ENCODE assay signal across 16 mouse cellular contexts in the genomic region with DNA sequence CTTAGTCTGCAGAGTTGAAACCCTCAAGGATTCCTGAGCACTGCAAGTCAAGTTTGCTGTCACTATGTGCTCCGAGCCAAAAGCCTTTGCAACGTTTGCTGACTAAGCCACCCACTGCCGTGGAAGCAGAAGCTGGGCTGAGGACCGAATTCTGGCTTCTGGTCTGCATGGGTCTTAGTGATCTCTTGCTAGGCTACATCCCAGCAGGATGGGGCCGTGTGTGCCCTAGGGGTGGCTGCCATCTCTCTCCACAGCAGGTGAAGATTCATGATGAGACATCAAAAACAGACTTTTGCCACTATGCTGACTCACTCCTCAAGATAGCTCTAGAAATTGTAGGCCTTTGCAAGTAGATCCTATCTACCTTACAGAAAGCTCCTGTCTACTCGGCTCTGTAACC.
DNase-seq lines count a peak whose midpoint lies in the region; ATAC-seq and TF ChIP-seq lines count a peak whose summit lies in the region.
"Had no signal": no experiment of that assay in that cellular context is flagged by ENCODE, and none has a peak within 500 bp of the region (broad histone marks: within the 10 kb centered on the region; RNA-seq: fewer than 3 reads in every experiment).

No protein-coding gene starts in this region.

- peaks cover 13% of the 10 kb centered on the region for H3K4me1 ChIP-seq in kidney, adult 2 months (ENCODE audit: control insufficient read depth, insufficient read depth, low read length)
- peaks cover 10% of the 10 kb centered on the region for H3K4me1 ChIP-seq in embryonic facial prominence, embryonic 15.5 days
- H3K4me1 ChIP-seq: midbrain, embryonic 10.5 days had no signal

- 52% methylated on average over 6 of the region's 6 CpGs for WGBS in kidney, adult 2 months
- 60% methylated on average over 6 of the region's 6 CpGs for WGBS in embryonic facial prominence, embryonic 15.5 days

- no peak overlapping the region for H3K9ac ChIP-seq in embryonic facial prominence, embryonic 15.5 days
- H3K9ac ChIP-seq: liver, postnatal 0 days had no signal

- H3K36me3 ChIP-seq in kidney, adult 2 months (ENCODE audit: control insufficient read depth, insufficient read depth, low read length) = no peaks in the 10 kb centered on the region; the same call in 1 of the 2 replicates
- peaks cover 78% of the 10 kb centered on the region for H3K36me3 ChIP-seq in embryonic facial prominence, embryonic 15.5 days
- H3K36me3 ChIP-seq: G1E had no signal

- H3K27ac ChIP-seq in kidney, adult 2 months (ENCODE audit: insufficient read depth, low read depth, low read length) = no peak overlapping the region
- 0 out of 2 replicates have a peak overlapping the region, but pooled peaks have one; percentile 49 for H3K27ac ChIP-seq in embryonic facial prominence, embryonic 15.5 days (replicated peaks)
- H3K27ac ChIP-seq: midbrain, embryonic 10.5 days had no signal

- no peak for ATAC-seq in embryonic facial prominence, embryonic 15.5 days (ENCODE audit: insufficient number of reproducible peaks, low FRiP score, low TSS enrichment, low read depth)
- ATAC-seq: activated CD4-positive, CD25-positive, alpha-beta regulatory T cell, adult 4 months; intestine, embryonic 16.5 days had no signal

- DNase-seq in kidney, adult 2 months = peak; percentile 47
- no peak for DNase-seq in kidney, adult 8-10 months
- DNase-seq in lung, postnatal 4 days = peak; percentile 24 to 40
- no peak for DNase-seq in lung, postnatal 14 days
- peak; percentile 52 for DNase-seq in adrenal gland, postnatal 14 days
- DNase-seq in Muller cell, postnatal 12 days (ENCODE audit: inconsistent ontology term) = no peak
- DNase-seq: cerebellum, adult 11-12 months; left cerebral cortex, postnatal 4 days; liver, postnatal 0 days had no signal

- H3K4me3 ChIP-seq in kidney, adult 2 months (ENCODE audit: insufficient read depth, low read depth, low read length) = no peak overlapping the region
- H3K4me3 ChIP-seq in embryonic facial prominence, embryonic 15.5 days (replicated peaks) = no peak overlapping the region
- H3K4me3 ChIP-seq: midbrain, embryonic 10.5 days; myocyte had no signal

- no peak for TF ChIP-seq POLR2A in kidney, adult 2 months (IDR thresholded peaks at IDR 0.05; ENCODE audit: low read depth, low read length)

- no peaks in the 10 kb centered on the region for H3K27me3 ChIP-seq in kidney, adult 2 months (replicated peaks; ENCODE audit: control insufficient read depth, insufficient read depth, low read length)
- H3K27me3 ChIP-seq in embryonic facial prominence, embryonic 15.5 days = no peaks in the 10 kb centered on the region

- H3K9me3 ChIP-seq in embryonic facial prominence, embryonic 15.5 days (replicated peaks) = no peaks in the 10 kb centered on the region
- H3K9me3 ChIP-seq: midbrain, embryonic 10.5 days had no signal

- no peak overlapping the region for H3K4me2 ChIP-seq in embryonic facial prominence, embryonic 15.5 days (replicated peaks)
- H3K4me2 ChIP-seq: heart, embryonic 11.5 days had no signal

- no peak for TF ChIP-seq CTCF in kidney, adult 2 months (conservative IDR thresholded peaks at IDR 0.05; ENCODE audit: insufficient read depth, insufficient read length, low read depth, low read length)

Comparison
In these comparisons a context has a peak if more than half of its experiments do, and no peak if none do; other contexts are left out.
1. DNase-seq: peak in kidney, adult 2 months (single experiment), lung, postnatal 4 days (2 of 2) and adrenal gland, postnatal 14 days (single experiment); none in kidney, adult 8-10 months (0 of 2), lung, postnatal 14 days (single experiment) and Muller cell, postnatal 12 days (single experiment).